In the genomic region with DNA sequence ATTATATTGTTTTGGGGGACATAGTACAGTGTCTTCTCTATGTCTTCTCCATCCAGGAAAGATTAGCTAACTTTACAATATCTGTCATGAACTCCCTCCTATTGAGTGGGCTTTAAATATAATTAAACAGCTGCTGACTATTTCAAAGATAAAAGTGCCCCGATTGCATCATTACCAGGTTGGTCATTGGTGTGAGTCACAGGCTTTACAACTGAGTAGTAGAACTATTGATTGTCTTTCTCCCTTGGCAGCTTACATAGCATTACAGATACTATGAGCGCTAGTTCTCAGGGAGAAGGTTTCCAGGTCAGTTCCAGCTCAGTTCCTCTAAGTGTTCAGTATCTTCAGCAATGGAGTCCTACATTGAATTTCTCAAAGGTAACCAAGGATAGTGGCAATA, we compare ENCODE assay signal across 23 mouse cellular contexts. TPM values are rescaled to one million over a fixed set of nuclear protein-coding genes. Genes with fewer than 3 reads are reported as not detected.
"Had no signal": no experiment of that assay in that cellular context is flagged by ENCODE, and none has a peak within 500 bp of the region (broad histone marks: within the 10 kb centered on the region; RNA-seq: fewer than 3 reads in every experiment).

No protein-coding gene starts in this region.

- H3K4me1 ChIP-seq: neural tube, embryonic 13.5 days; neural tube, embryonic 15.5 days; stomach, embryonic 15.5 days had no signal

- H3K9ac ChIP-seq: neural tube, embryonic 13.5 days; neural tube, embryonic 15.5 days; stomach, embryonic 15.5 days had no signal

- H3K4me2 ChIP-seq: neural tube, embryonic 13.5 days; neural tube, embryonic 15.5 days; stomach, embryonic 15.5 days had no signal

- H3K27me3 ChIP-seq: neural tube, embryonic 13.5 days; neural tube, embryonic 15.5 days; stomach, embryonic 15.5 days had no signal

- DNase-seq: retina, postnatal 1 day; right cerebral cortex, adult 18-20 months; right cerebral cortex, postnatal 14 days; right cerebral cortex, postnatal 25 days; right cerebral cortex, postnatal 4 days; spleen, adult 18-20 months; thymus, adult 18-20 months; thymus, adult 2 months; thymus, postnatal 14 days; thymus, postnatal 25 days; thymus, postnatal 36 days; thymus, postnatal 4 days had no signal

- H3K27ac ChIP-seq: neural tube, embryonic 13.5 days; neural tube, embryonic 15.5 days; stomach, embryonic 15.5 days; stomach, postnatal 0 days had no signal

- H3K4me3 ChIP-seq: neural tube, embryonic 13.5 days; neural tube, embryonic 15.5 days; stomach, embryonic 15.5 days had no signal

- H3K9me3 ChIP-seq: neural tube, embryonic 13.5 days; neural tube, embryonic 15.5 days; stomach, embryonic 15.5 days had no signal

- H3K36me3 ChIP-seq: neural tube, embryonic 13.5 days; neural tube, embryonic 15.5 days; stomach, embryonic 15.5 days had no signal

RNA-seq across cellular contexts. Expression of gene Serpina7, which starts 6.5 kb away (rescaled TPM):
- total RNA-seq: neutrophil, adult 5-6 weeks had no signal
- polyA plus RNA-seq: neural tube, embryonic 13.5 days; neural tube, embryonic 14.5 days; neural tube, embryonic 15.5 days; small intestine, adult 2 months; spleen, adult 2 months; stomach, embryonic 14.5 days had no signal

RNA-seq across cellular contexts. Expression of gene 4930513O06Rik, which starts 7.5 kb away (rescaled TPM):
- total RNA-seq: neutrophil, adult 5-6 weeks had no signal
- polyA plus RNA-seq: neural tube, embryonic 13.5 days; neural tube, embryonic 14.5 days; neural tube, embryonic 15.5 days; small intestine, adult 2 months; spleen, adult 2 months; stomach, embryonic 14.5 days; stomach, embryonic 15.5 days; stomach, postnatal 0 days; thymus, adult 2 months; thymus, postnatal 0 days; urinary bladder, adult 2 months had no signal
